Mouse (Mus musculus) adrenal gland, postnatal 10 days (tissue): ENCODE measurements around the gene Mageb4. TPM values are rescaled to one million over a fixed set of nuclear protein-coding genes. Genes with fewer than 3 reads are reported as not detected.
"Not testable (repeated sequence)": the region's sequence is repeated elsewhere in the genome, so short reads cannot be mapped to it uniquely, and the experiment has no call there.

Source experiments
- DNase-seq: peaks from one replicate; pipeline ENCODE4 v3.0.0; 2021; ENCODE audit warnings: mixed read lengths
- long read RNA-seq, 2 experiments: library from polyadenylated mRNA; stranded (forward); transcript quantifications; one replicate each; pipeline ENCODE4 v2.0.0; 2021
- total RNA-seq, 2 experiments: library from RNA; stranded (reverse); gene quantifications; 2 replicates each; pipeline ENCODE4 v1.2.3; 2021

Mageb4 gene
- total RNA-seq, result not detected
- long read RNA-seq, experiment 1, result 0 reads
- long read RNA-seq, experiment 2, result 0 reads

DNA sequence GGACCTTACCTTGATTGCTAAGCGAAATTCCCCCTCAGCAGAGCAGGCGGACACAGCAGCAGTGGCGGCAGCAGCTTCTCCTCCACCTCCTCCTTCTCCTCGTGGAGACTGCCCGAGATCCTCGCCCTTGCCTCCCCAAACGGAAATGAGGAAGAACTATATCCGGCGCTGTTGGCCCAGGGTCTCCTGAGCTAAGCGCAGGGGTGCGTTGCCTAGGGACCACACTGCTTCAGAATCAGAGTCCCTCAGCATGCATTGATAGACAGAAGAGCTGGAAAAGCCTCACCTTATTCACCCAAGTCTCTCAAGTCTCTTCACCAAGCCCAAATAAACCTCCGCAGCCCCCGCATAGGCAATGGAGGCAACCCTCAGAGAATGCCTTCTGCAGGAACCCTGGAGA lies at the start of gene Mageb4:
Mageb4 (minus strand) TSS at position 101 of the 400 bp plus-strand sequence.
- DNase-seq, result not testable (repeated sequence)

DNA sequence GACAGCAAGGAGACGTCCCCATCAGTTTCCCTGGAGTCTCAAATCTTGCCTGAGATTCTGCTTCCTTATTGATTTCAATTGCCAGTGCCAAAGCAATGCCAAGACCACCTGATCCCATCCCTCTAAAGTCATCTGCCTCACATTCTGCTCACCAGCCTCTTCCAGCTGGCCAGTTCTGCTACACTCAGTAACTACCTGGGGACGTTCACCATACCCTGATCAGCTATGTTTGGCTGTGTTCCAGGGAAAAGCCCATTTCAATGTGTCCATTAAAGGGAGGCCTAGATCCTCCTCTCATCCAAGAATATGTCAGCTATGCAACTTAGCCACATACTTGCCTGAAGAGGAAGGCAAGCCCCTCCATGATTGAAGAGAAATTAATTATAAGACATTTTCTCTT lies 20.3 kb downstream of the Mageb4 start:
- DNase-seq, result not testable (repeated sequence)

GRCm38 (mm10) chrX:86245950-86246349 lies 58.9 kb downstream of the Mageb4 start:
- not testable (repeated sequence) for DNase-seq

DNA sequence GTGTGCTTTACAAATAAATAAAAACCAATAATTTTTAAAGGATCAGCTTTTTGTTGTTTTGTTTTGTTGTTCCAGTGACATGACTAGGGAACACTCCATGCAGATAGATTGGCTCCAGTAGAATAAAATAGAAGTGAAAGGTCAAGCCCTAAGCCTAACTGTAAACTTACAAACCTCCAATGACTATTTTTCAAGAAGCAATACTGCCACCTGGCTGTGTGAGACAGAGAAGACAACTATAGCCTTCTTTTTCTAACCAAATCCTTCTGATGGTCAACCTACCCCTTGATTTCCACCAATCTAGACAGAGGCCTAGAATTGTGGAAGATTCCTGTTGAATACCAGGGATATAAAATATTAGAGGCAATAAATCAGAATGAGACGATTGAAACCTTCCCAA lies 67.6 kb downstream of the Mageb4 start:
- DNase-seq, result peak; percentile 2

Other genes with a start within 250 kb of the Mageb4 start
- gene Nr0b1, start 113.3 kb downstream of the Mageb4 start, total RNA-seq, result 10 to 100 TPM in 1 of 2 experiments, 1 to 10 TPM in 1; 8.5 to 17.2 TPM